Mouse (Mus musculus) CD8-positive naive resting alpha-beta T cell, adult 2 months (primary cell): ENCODE results near the gene Gm10721.
"Not testable (repeated sequence)": the region's sequence is repeated elsewhere in the genome, so short reads cannot be mapped to it uniquely, and the experiment has no call there.

Experiments
- DNase-seq, 2 experiments: peaks; one replicate each; pipeline ENCODE4 v3.0.0; 2022; ENCODE audit warnings: low read depth in 2 of 2, low spot score in 2 of 2

Gene Gm10721

GRCm38 (mm10) chr9:3012733-3013279, at the start of gene Gm10721:
TSS of gene Gm10721 (plus strand) at chr9:3013140.
- not testable (repeated sequence) for DNase-seq

DNA sequence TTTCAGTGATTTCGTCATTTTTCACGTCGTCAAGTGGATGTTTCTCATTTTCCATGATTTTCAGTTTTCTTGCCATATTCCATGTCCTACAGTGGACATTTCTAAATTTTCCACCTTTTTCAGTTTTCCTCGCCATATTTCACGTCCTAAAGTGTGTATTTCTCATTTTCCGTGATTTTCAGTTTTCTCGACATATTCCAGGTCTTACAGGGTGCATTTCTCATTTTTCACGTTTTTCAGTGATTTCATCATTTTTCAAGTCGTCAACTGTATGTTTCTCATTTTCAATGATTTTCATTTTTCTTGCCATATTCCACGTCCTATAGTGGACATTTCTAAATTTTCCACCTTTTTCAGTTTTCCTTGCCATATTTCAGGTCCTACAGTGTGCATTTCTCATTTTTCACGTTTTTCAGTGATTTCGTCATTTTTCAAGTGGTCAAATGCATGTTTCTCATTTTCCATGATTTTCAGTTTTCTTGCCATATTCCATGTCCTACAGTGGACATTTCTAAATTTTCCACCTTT, 12.4 kb upstream of the Gm10721 start, which contains the start of gene Gm10722:
Gm10722 (plus strand) TSS at position 478 of the 528 bp plus-strand sequence.
- peak; percentile 49 to 54 for DNase-seq

GRCm38 (mm10) chr9:3001006-3001405, 11.9 kb upstream of the Gm10721 start:
- DNase-seq, result peak; percentile 51 to 66

GRCm38 (mm10) chr9:3001948-3002659, 10.8 kb upstream of the Gm10721 start:
- DNase-seq, result peak; percentile 100

GRCm38 (mm10) chr9:3002794-3003396, 10.0 kb upstream of the Gm10721 start, which contains the start of gene Gm11168:
TSS of gene Gm11168 (plus strand) at chr9:3003346.
- DNase-seq, result not testable (repeated sequence)

DNA sequence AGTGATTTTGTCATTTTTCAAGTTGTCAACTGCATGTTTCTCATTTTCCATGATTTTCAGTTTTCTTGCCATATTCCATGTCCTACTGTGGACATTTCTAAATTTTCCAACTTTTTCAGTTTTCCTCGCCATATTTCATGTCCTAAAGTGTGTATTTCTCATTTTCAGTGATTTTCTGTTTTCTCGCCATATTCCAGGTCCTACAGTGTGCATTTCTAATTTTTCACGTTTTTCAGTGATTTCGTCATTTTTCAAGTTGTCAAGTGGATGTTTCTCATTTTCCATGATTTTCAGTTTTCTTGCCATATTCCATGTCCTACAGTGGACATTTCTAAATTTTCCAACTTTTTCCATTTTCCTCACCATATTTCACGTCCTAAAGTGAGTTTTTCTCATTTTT, 6.8 kb upstream of the Gm10721 start:
- not testable (repeated sequence) for DNase-seq

DNA sequence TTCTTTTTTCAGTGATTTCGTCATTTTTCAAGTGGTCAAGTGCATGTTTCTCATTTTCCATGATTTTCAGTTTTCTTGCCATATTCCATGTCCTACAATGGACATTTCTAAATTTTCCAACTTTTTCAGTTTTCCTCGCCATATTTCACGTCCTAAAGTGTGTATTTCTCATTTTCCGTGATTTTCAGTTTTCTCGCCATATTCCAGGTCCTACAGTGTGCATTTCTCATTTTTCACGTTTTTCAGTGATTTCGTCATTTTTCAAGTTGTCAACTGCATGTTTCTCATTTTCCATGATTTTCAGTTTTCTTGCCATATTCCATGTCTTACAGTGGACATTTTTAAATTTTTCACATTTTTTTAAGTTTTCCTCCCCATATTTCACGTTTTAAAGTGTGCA, 6.3 kb upstream of the Gm10721 start:
- DNase-seq, result peak; percentile 100

- DNase-seq, result not testable (repeated sequence)
These were observed 5.7 kb upstream of the Gm10721 start for GRCm38 (mm10) chr9:3007272-3007671.

- not testable (repeated sequence) for DNase-seq
These were observed 3.6 kb upstream of the Gm10721 start for GRCm38 (mm10) chr9:3009331-3009730.

DNA sequence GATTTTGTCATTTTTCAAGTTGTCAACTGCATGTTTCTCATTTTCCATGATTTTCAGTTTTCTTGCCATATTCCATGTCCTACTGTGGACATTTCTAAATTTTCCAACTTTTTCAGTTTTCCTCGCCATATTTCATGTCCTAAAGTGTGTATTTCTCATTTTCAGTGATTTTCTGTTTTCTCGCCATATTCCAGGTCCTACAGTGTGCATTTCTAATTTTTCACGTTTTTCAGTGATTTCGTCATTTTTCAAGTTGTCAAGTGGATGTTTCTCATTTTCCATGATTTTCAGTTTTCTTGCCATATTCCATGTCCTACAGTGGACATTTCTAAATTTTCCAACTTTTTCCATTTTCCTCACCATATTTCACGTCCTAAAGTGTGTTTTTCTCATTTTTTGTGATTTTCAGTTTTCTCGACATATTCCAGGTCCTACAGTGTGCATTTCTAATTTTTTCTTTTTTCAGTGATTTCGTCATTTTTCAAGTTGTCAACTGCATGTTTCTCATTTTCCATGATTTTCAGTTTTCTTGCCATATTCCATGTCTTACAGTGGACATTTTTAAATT, 802 bp upstream of the Gm10721 start:
- DNase-seq, result not testable (repeated sequence)

GRCm38 (mm10) chr9:3015354-3015753, 2.4 kb downstream of the Gm10721 start, which contains the start of gene Gm10720:
TSS of gene Gm10720 (plus strand) at chr9:3015654.
- DNase-seq, result not testable (repeated sequence)

- DNase-seq, result not testable (repeated sequence)
These were observed 3.0 kb downstream of the Gm10721 start for GRCm38 (mm10) chr9:3015896-3016295.

- not testable (repeated sequence) for DNase-seq
These were observed 4.2 kb downstream of the Gm10721 start, which contains the start of gene Gm10719 for GRCm38 (mm10) chr9:3017108-3017507. TSS of gene Gm10719 (plus strand) at chr9:3017408.

DNA sequence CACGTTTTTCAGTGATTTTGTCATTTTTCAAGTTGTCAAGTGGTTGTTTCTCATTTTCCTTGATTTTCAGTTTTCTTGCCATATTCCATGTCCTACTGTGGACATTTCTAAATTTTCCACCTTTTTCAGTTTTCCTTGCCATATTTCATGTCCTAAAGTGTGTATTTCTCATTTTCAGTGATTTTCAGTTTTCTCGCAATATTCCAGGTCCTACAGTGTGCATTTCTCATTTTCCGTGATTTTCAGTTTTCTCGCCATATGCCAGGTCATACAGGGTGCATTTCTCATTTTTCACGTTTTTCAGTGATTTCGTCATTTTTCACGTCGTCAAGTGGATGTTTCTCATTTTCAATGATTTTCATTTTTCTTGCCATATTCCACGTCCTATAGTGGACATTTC, 6.0 kb downstream of the Gm10721 start:
- DNase-seq, result peak in 1 of 2 experiments; percentile 100

- peak; percentile 69 to 86 for DNase-seq
These were observed 7.1 kb downstream of the Gm10721 start for GRCm38 (mm10) chr9:3019835-3020727.

DNA sequence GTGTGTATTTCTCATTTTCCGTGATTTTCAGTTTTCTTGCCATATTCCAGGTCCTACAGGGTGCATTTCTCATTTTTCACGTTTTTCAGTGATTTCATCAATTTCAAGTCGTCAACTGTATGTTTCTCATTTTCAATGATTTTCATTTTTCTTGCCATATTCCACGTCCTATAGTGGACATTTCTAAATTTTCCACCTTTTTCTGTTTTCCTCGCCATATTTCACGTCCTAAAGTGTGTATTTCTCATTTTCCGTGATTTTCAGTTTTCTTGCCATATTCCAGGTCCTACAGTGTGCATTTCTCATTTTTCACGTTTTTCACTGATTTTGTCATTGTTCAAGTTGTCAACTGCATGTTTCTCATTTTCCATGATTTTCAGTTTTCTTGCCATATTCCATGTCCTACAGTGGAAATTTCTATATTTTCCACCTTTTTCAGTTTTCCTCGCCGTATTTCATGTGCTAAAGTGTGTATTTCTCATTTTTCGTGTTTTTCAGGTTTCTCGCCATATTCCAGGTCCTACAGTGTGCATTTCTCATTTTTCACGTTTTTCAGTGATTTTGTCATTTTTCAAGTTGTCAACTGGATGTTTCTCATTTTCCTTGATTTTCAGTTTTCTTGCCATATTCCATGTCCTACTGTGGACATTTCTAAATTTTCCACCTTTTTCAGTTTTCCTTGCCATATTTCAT, 9.5 kb downstream of the Gm10721 start:
- DNase-seq, result peak; percentile 90 to 92

- DNase-seq, result peak; percentile 80 to 82
These were observed 10.5 kb downstream of the Gm10721 start, which contains the start of gene Gm10718 for GRCm38 (mm10) chr9:3023312-3023984. TSS of gene Gm10718 (plus strand) at chr9:3023547.

DNA sequence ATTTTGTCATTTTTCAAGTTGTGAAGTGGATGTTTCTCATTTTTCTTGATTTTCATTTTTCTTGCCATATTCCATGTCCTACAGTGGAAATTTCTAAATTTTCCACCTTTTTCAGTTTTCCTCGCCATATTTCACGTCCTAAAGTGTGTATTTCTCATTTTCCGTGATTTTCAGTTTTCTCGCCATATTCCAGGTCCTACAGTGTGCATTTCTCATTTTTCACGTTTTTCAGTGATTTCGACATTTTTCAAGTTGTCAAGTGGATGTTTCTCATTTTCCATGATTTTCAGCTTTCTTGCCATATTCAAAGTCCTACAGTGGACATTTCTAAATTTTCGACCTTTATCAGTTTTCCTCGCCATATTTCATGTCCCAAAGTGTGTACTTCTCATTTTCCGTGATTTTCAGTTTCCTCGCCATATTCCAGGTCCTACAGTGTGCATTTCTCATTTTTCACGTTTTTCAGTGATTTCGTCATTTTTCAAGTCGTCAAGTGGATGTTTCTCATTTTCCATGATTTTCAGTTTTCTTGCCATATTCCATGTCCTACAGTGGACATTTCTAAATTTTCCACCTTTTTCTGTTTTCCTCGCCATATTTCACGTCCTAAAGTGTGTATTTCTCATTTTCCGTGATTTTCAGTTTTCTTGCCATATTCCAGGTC, 11.2 kb downstream of the Gm10721 start:
- DNase-seq, result peak; percentile 100
